Comparison of ENCODE assay signal across 32 mouse cellular contexts in genomic region chr14:87471521-87471920, GRCm38 (mm10).
"Had no signal": no experiment of that assay in that cellular context is flagged by ENCODE, and none has a peak within 500 bp of the region (broad histone marks: within the 10 kb centered on the region; RNA-seq: fewer than 3 reads in every experiment).

No protein-coding gene starts in this region.

- H3K27me3 ChIP-seq: limb, embryonic 12.5 days; limb, embryonic 13.5 days; limb, embryonic 15.5 days; liver, embryonic 12.5 days; liver, embryonic 13.5 days; liver, embryonic 15.5 days; lung, embryonic 15.5 days; megakaryocyte, embryonic 14.5 days; midbrain, embryonic 12.5 days; midbrain, embryonic 13.5 days; midbrain, embryonic 15.5 days; neural tube, embryonic 12.5 days had no signal

- H3K4me2 ChIP-seq: limb, embryonic 12.5 days; limb, embryonic 13.5 days; limb, embryonic 15.5 days; liver, embryonic 11.5 days; liver, embryonic 12.5 days; liver, embryonic 13.5 days; liver, embryonic 15.5 days; lung, embryonic 14.5 days; lung, embryonic 15.5 days; midbrain, embryonic 11.5 days; midbrain, embryonic 12.5 days; midbrain, embryonic 13.5 days; midbrain, embryonic 15.5 days; neural tube, embryonic 12.5 days had no signal

- H3K27ac ChIP-seq: limb, embryonic 10.5 days; limb, embryonic 12.5 days; limb, embryonic 13.5 days; limb, embryonic 15.5 days; liver, embryonic 12.5 days; liver, embryonic 13.5 days; liver, embryonic 14.5 days; liver, embryonic 15.5 days; lung, embryonic 15.5 days; macrophage; midbrain, embryonic 10.5 days; midbrain, embryonic 12.5 days; midbrain, embryonic 13.5 days; midbrain, embryonic 15.5 days; neural tube, embryonic 12.5 days had no signal

- DNase-seq: left cerebral cortex, postnatal 4 days; liver; liver, embryonic 13.5 days; liver, postnatal 0 days; lung, adult 18-20 months; lung, adult 2 months; lung, embryonic 14.5 days; lung, postnatal 10 days; lung, postnatal 14 days; lung, postnatal 36 days; lung, postnatal 4 days; midbrain, embryonic 14.5 days had no signal

- H3K9ac ChIP-seq: limb, embryonic 12.5 days; limb, embryonic 13.5 days; limb, embryonic 15.5 days; liver, embryonic 12.5 days; liver, embryonic 13.5 days; liver, embryonic 14.5 days; liver, embryonic 15.5 days; liver, postnatal 0 days; lung, embryonic 14.5 days; lung, embryonic 15.5 days; midbrain, embryonic 12.5 days; midbrain, embryonic 13.5 days; midbrain, embryonic 15.5 days; neural tube, embryonic 12.5 days had no signal

- H3K4me1 ChIP-seq: limb, embryonic 10.5 days; limb, embryonic 12.5 days; limb, embryonic 13.5 days; limb, embryonic 15.5 days; liver, embryonic 12.5 days; liver, embryonic 13.5 days; liver, embryonic 15.5 days; midbrain, embryonic 10.5 days; midbrain, embryonic 12.5 days; midbrain, embryonic 13.5 days; midbrain, embryonic 15.5 days; neural tube, embryonic 12.5 days had no signal

- H3K4me3 ChIP-seq: limb, embryonic 10.5 days; limb, embryonic 12.5 days; limb, embryonic 13.5 days; limb, embryonic 15.5 days; liver, embryonic 12.5 days; liver, embryonic 13.5 days; liver, embryonic 15.5 days; lung, embryonic 15.5 days; megakaryocyte, embryonic 14.5 days; midbrain, embryonic 10.5 days; midbrain, embryonic 12.5 days; midbrain, embryonic 13.5 days; midbrain, embryonic 15.5 days; myocyte; neural tube, embryonic 12.5 days had no signal

- H3K9me3 ChIP-seq: limb, embryonic 10.5 days; limb, embryonic 12.5 days; limb, embryonic 13.5 days; limb, embryonic 15.5 days; liver, embryonic 12.5 days; liver, embryonic 13.5 days; liver, embryonic 15.5 days; lung, embryonic 15.5 days; megakaryocyte, embryonic 14.5 days; midbrain, embryonic 10.5 days; midbrain, embryonic 12.5 days; midbrain, embryonic 13.5 days; midbrain, embryonic 15.5 days; neural tube, embryonic 12.5 days had no signal

- H3K36me3 ChIP-seq: midbrain, embryonic 15.5 days had no signal

- ATAC-seq: liver, embryonic 12.5 days; liver, postnatal 0 days; lung, postnatal 0 days; midbrain, embryonic 13.5 days; midbrain, embryonic 15.5 days; midbrain, embryonic 16.5 days had no signal
